Mouse (Mus musculus) forelimb bud, embryonic 11.5 days (tissue): Measurements from ENCODE around the gene Med12.
A peak's percentile ranks its signal among the peaks of the same experiment; 100 is the strongest.
"Not testable (repeated sequence)": the region's sequence is repeated elsewhere in the genome, so short reads cannot be mapped to it uniquely, and the experiment has no call there.

Experiments
- DNase-seq: peaks from one replicate; pipeline ENCODE4 v3.0.0-alpha.2; 2012; ENCODE audit warnings: low read depth, low spot score

Med12 gene

GRCm38 (mm10) chrX:101299473-101300426 is 25.9 kb downstream of the Med12 start:
- peak; percentile 51 for DNase-seq

- peak; percentile 33 for DNase-seq
Measured at GRCm38 (mm10) chrX:101300427-101301030, 26.7 kb downstream of the Med12 start.

GRCm38 (mm10) chrX:101301654-101302053 is 27.8 kb downstream of the Med12 start:
- DNase-seq: no peak

- DNase-seq: no peak
Measured at GRCm38 (mm10) chrX:101304646-101305045, 30.8 kb downstream of the Med12 start.

GRCm38 (mm10) chrX:101309299-101309698 is 35.5 kb downstream of the Med12 start:
- no peak for DNase-seq

GRCm38 (mm10) chrX:101313625-101314359 is 40.0 kb downstream of the Med12 start:
- no peak for DNase-seq

- DNase-seq: no peak
Measured at GRCm38 (mm10) chrX:101319775-101320174, 45.9 kb downstream of the Med12 start.

GRCm38 (mm10) chrX:101325989-101326899 is 52.4 kb downstream of the Med12 start:
- no peak for DNase-seq

- peak; percentile 72 for DNase-seq
Measured at GRCm38 (mm10) chrX:101329372-101330028, 55.7 kb downstream of the Med12 start.

GRCm38 (mm10) chrX:101332031-101332374 is 58.2 kb downstream of the Med12 start:
- DNase-seq: no peak

GRCm38 (mm10) chrX:101332375-101333211 is 58.8 kb downstream of the Med12 start:
- peak; percentile 93 for DNase-seq

GRCm38 (mm10) chrX:101334606-101335005 is 60.8 kb downstream of the Med12 start:
- DNase-seq: peak; percentile 10

GRCm38 (mm10) chrX:101338666-101339065 is 64.8 kb downstream of the Med12 start:
- DNase-seq: no peak

- not testable (repeated sequence) for DNase-seq
Measured at GRCm38 (mm10) chrX:101342837-101343236, 69.0 kb downstream of the Med12 start.

- DNase-seq: no peak
Measured at GRCm38 (mm10) chrX:101345456-101345855, 71.6 kb downstream of the Med12 start.

GRCm38 (mm10) chrX:101346475-101346874 is 72.6 kb downstream of the Med12 start:
- DNase-seq: no peak
